Mouse (Mus musculus) midbrain, embryonic 14.5 days (tissue): ENCODE measurements around the gene Rbm6. TPM values are rescaled to one million over a fixed set of nuclear protein-coding genes. Genes with fewer than 3 reads are reported as not detected.

Experiments used
- ATAC-seq: fragments of 200-750 bp; cut with Nextera tagmentation; 2 replicates; pipeline ENCODE4 v1.8.0; 2017; ENCODE audit warnings: moderate number of reproducible peaks, moderate library complexity; ENCODE audit not compliant: low FRiP score, low TSS enrichment
- DNase-seq: peaks from one replicate; pipeline ENCODE4 v3.0.0-alpha.2; 2015
- H3K27ac ChIP-seq: fragments of 300-500 bp; sonication (generic); replicated peaks from 2 replicates; pipeline ENCODE4 v1.5.1; 2014; ENCODE audit warnings: mild to moderate bottlenecking, low read depth, low read length, moderate library complexity
- H3K27me3 ChIP-seq: fragments of 300-500 bp; sonication (generic); 2 replicates; pipeline ENCODE4 v1.6.1; 2014; ENCODE audit warnings: low read length, control low read depth, mixed read lengths; ENCODE audit not compliant: control insufficient read depth, insufficient read depth
- H3K36me3 ChIP-seq: fragments of 300-500 bp; sonication (generic); 2 replicates; pipeline ENCODE4 v1.6.1; 2014; ENCODE audit warnings: low read length, control low read depth; ENCODE audit not compliant: control insufficient read depth, insufficient read depth
- H3K4me1 ChIP-seq: fragments of 300-500 bp; sonication (generic); 2 replicates; pipeline ENCODE4 v1.6.1; 2014; ENCODE audit warnings: mild to moderate bottlenecking, antibody characterized with exemption, low read length, control low read depth; ENCODE audit not compliant: control insufficient read depth, insufficient read depth
- H3K4me2 ChIP-seq: fragments of 300-500 bp; sonication (generic); 2 replicates; pipeline ENCODE4 v1.6.1; 2014; ENCODE audit warnings: mild to moderate bottlenecking, low read length, moderate library complexity
- H3K4me3 ChIP-seq: fragments of 300-500 bp; sonication (generic); replicated peaks from 2 replicates; pipeline ENCODE4 v1.5.1; 2014; ENCODE audit warnings: low read depth, low read length
- H3K9ac ChIP-seq: fragments of 300-500 bp; sonication (generic); replicated peaks from 2 replicates; pipeline ENCODE4 v1.6.1; 2014; ENCODE audit warnings: mild to moderate bottlenecking, low read length, moderate library complexity
- H3K9me3 ChIP-seq: fragments of 300-500 bp; sonication (generic); 2 replicates; pipeline ENCODE4 v1.6.1; 2016; ENCODE audit warnings: low read length, control low read depth, mixed read lengths; ENCODE audit not compliant: control insufficient read depth
- WGBS: fragments of 180-500 bp; shearing (Covaris S2); extraction: QIAGEN DNeasy Blood & Tissue Kit; methylation state at CpG from one replicate; pipeline ENCODE4 v1.1.7; 2014; 5-methylcytosine and 5-hydroxymethylcytosine counted together
- polyA plus RNA-seq: library from polyadenylated mRNA; unstranded; fragments of >200 nt; fragmentation: Nextera tagmentation; extraction: Ambion mirVana; gene quantifications from 2 replicates; pipeline ENCODE4 v1.2.1, GENCODE M21; 2014

The Rbm6 gene
- polyA plus RNA-seq, 1 experiment from 2014 or later, result 95.5 TPM

DNA sequence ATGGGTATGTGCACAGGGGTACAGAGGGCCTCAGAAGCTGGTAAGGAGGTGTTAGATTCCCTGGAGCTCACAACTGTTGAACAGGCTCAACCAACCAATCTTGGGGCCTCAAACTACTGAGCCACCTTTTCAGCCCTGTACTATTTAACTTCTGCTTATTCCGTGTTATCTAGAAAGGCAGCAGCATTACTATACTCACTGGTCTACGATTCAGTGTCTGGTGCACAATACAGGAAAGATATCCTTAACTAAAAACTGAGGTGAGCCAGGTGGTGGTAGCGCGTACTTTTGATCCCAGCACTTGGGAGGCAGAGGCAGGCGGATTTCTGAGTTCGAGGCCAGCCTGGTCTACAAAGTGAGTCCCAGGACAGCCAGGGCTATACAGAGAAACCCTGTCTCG, 24.1 kb downstream of the Rbm6 start:
- H3K36me3 ChIP-seq, result peaks cover 53% of the 10 kb centered on the region
- H3K4me1 ChIP-seq, result no peaks in the 10 kb centered on the region
- no peak overlapping the region for H3K4me2 ChIP-seq
- no peak for DNase-seq
- H3K4me3 ChIP-seq, result no peak overlapping the region
- H3K27ac ChIP-seq, result no peak overlapping the region
- whole genome bisulfite sequencing, result 95% methylated on average over 7 of the region's 7 CpGs
- no peak for ATAC-seq
- no peak overlapping the region for H3K9ac ChIP-seq
- no peaks in the 10 kb centered on the region for H3K27me3 ChIP-seq
- no peaks in the 10 kb centered on the region for H3K9me3 ChIP-seq

- no peak overlapping the region for H3K4me3 ChIP-seq
- DNase-seq, result no peak
- peaks cover 28% of the 10 kb centered on the region for H3K36me3 ChIP-seq
- H3K27me3 ChIP-seq, result no peaks in the 10 kb centered on the region
- H3K9me3 ChIP-seq, result no peaks in the 10 kb centered on the region
- H3K4me1 ChIP-seq, result no peaks in the 10 kb centered on the region
- no peak for ATAC-seq
- H3K9ac ChIP-seq, result no peak overlapping the region
- H3K4me2 ChIP-seq, result no peak overlapping the region
- no peak overlapping the region for H3K27ac ChIP-seq
- 94% methylated on average over 2 of the region's 2 CpGs for WGBS
These were observed 30.3 kb downstream of the Rbm6 start for GRCm38 (mm10) chr9:107842709-107843108.

GRCm38 (mm10) chr9:107838869-107839268, 34.2 kb downstream of the Rbm6 start:
- Histone ChIP-seq H3K9ac (no peak overlapping the region), H3K27me3 (no peaks in the 10 kb centered on the region), H3K9me3 (no peaks in the 10 kb centered on the region), H3K4me3 (no peak overlapping the region), H3K4me1 (no peaks in the 10 kb centered on the region), H3K36me3 (peaks cover 8% of the 10 kb centered on the region; the same call in 1 of the 2 replicates), H3K4me2 (no peak overlapping the region), H3K27ac (no peak overlapping the region)
- 96% methylated on average over 1 of the region's 1 CpGs for WGBS
- DNase-seq (no peak), ATAC-seq (no peak)

DNA sequence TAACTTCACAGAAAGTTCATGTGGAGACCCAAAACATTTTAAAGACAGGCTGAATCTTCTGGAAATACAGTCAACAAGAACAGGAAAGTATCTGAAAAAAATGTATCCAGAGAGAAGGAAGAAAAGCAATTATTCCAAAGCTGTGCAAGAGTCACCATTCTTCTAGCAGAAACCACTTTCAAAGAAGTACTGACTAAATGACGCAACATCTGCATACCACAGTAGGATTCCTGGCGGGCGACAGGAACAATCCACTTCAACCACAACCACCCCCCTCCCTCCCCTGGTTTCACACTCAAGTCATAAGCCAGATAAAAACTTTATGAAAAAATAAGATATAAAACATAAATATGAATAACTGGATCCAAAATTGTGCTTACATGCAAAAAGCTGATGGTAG, 39.2 kb downstream of the Rbm6 start:
- 90% methylated on average over 3 of the region's 3 CpGs for WGBS
- no peaks in the 10 kb centered on the region for H3K4me1 ChIP-seq
- DNase-seq (no peak), ATAC-seq (no peak)
- peaks cover 36% of the 10 kb centered on the region for H3K36me3 ChIP-seq
- no peak overlapping the region for H3K9ac ChIP-seq
- no peak overlapping the region for H3K4me2 ChIP-seq
- H3K9me3 ChIP-seq, result no peaks in the 10 kb centered on the region
- no peak overlapping the region for H3K27ac ChIP-seq
- H3K4me3 ChIP-seq, result no peak overlapping the region
- H3K27me3 ChIP-seq, result no peaks in the 10 kb centered on the region

DNA sequence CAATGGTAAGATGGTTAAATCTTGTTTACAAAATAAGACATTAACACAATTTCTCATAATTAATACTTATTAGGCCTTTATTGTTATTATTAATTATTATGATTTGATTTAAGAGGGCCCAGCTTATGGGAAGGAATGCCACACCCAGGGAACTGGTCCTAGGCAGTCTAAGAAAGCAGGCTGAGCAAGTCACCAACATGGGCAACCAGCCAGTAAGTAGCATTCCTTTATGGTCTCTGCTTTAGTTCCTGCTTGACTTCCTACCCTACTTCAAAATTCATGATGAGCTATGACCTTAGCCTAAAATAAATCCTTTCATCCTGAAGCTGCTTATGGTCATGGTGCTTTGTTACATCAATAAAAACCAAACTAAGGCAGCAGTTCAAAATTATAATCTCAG, 41.3 kb downstream of the Rbm6 start:
- Histone ChIP-seq H3K27me3 (no peaks in the 10 kb centered on the region), H3K36me3 (peaks cover 50% of the 10 kb centered on the region), H3K4me3 (no peak overlapping the region), H3K4me2 (no peak overlapping the region), H3K9me3 (no peaks in the 10 kb centered on the region), H3K9ac (no peak overlapping the region), H3K27ac (no peak overlapping the region), H3K4me1 (no peaks in the 10 kb centered on the region)
- ATAC-seq, result no peak
- no peak for DNase-seq

DNA sequence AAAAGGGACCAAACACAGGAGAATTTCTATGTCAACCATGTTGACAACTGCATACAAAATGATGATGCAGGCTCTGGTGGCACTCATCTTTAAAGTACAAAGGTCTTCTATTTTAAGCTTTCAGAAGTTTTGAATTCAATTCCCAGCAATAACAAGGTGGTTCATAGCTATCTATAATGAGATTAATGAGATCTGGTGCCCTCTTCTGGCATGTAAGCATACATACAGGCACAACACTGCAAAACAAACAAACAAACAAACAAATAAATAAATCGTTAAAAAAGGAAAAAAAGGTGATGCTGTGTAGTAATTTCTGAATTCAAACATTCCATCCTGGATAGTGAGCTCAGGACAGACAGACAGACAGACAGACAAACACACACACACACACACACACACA, 60.9 kb downstream of the Rbm6 start:
- Histone ChIP-seq H3K9ac (no peak overlapping the region), H3K36me3 (peaks cover 32% of the 10 kb centered on the region), H3K4me2 (no peak overlapping the region), H3K27me3 (no peaks in the 10 kb centered on the region), H3K4me1 (no peaks in the 10 kb centered on the region), H3K27ac (no peak overlapping the region), H3K4me3 (no peak overlapping the region), H3K9me3 (no peaks in the 10 kb centered on the region)
- DNase-seq (no peak), ATAC-seq (no peak)
- WGBS, result 91% methylated on average over 1 of the region's 1 CpGs

DNA sequence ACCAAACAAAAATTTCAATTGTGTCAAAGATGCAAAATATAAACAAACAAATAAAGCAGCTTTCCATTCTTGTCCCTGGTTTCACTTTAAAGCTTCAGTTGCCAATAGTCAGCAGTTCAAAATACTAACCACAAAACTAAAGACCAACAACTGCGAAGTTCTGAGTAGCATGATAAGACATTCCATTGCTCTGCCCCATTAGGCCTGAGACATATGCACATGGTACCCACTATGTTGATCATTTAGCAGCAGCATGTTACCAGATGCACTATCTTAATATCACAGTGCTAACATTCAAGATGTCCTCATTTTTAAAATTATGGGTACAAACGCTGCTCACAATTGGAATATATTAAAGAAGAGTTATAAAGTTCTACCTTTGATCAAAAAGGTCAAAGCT, 62.1 kb downstream of the Rbm6 start:
- no peak overlapping the region for H3K9ac ChIP-seq
- no peak overlapping the region for H3K4me2 ChIP-seq
- peaks cover 28% of the 10 kb centered on the region for H3K36me3 ChIP-seq
- 98% methylated on average over 2 of the region's 2 CpGs for WGBS
- no peak for DNase-seq
- no peaks in the 10 kb centered on the region for H3K4me1 ChIP-seq
- no peaks in the 10 kb centered on the region for H3K9me3 ChIP-seq
- no peak overlapping the region for H3K27ac ChIP-seq
- no peak overlapping the region for H3K4me3 ChIP-seq
- H3K27me3 ChIP-seq, result no peaks in the 10 kb centered on the region
- ATAC-seq, result no peak

DNA sequence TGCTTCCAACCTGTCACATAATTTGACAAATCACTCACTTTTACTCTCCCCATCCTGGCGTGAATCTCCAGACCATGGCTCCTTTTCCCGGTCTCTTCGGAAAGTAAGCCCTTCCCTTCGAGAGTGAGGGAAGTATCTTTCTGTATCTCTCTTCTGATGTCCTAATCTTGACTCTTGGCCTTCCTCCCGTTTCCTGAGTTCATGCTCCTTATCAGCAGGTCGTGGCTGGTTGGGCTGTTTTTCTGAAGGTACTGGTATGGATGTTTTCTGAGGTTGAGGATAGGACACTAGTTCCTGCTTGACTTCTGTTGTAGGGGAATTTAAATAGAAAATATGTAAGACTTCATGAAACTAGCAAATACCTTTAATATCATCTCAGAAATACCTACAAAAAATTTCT, 81.3 kb downstream of the Rbm6 start:
- DNase-seq, result no peak
- no peaks in the 10 kb centered on the region for H3K9me3 ChIP-seq
- WGBS, result 91% methylated on average over 6 of the region's 6 CpGs

DNA sequence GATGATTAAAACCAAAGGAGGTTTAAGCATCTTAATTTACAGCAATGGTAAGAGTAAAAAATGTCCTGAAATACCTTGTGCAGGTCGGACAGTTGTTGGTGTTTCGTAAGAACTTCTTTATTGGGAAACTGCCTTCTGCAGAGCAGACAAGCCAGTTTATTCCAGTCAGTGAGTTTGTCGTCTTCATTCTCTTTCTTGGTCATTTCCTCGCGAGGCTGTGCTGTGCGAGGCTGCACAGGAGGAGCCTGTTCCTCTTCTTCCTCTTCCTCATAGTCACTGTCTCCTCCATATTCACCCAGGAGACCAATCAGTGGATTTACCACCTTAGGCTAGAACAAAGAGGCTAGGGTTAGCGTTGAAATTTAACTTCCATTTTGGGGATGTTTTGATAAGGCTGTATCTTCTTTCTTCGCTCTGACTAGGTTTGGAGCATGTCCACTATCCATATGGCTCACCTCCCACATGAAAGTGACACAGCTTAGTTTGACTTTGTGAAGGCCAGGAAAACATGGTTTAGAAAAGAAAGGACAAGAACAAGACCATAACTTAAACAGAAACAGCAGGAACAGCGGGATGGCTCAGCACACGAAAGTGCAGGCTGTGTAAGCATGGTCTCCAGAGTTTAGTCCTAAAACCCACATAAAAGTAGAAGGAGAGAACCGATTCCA, 90.4 kb downstream of the Rbm6 start:
- H3K9ac ChIP-seq, result no peak overlapping the region
- H3K4me2 ChIP-seq, result no peak overlapping the region
- H3K27me3 ChIP-seq, result no peaks in the 10 kb centered on the region
- H3K4me3 ChIP-seq, result no peak overlapping the region
- peaks cover 88% of the 10 kb centered on the region for H3K36me3 ChIP-seq
- no peaks in the 10 kb centered on the region for H3K4me1 ChIP-seq
- DNase-seq (no peak), ATAC-seq (no peak)
- 98% methylated on average over 11 of the region's 11 CpGs for WGBS
- no peak overlapping the region for H3K27ac ChIP-seq
- no peaks in the 10 kb centered on the region for H3K9me3 ChIP-seq

More for the DNA sequence above, 81.3 kb downstream of the Rbm6 start:
- Histone ChIP-seq H3K4me2 (no peak overlapping the region), H3K27ac (no peak overlapping the region), H3K36me3 (peaks cover 75% of the 10 kb centered on the region), H3K27me3 (no peaks in the 10 kb centered on the region), H3K9ac (no peak overlapping the region), H3K4me3 (no peak overlapping the region), H3K4me1 (no peaks in the 10 kb centered on the region)
- no peak for ATAC-seq
